Mouse (Mus musculus) brown adipose tissue, adult 24 weeks (tissue): ENCODE measurements around the gene Zpbp2. TPM values are rescaled to one million over a fixed set of nuclear protein-coding genes. Genes with fewer than 3 reads are reported as not detected.

Experiments
- H3K27ac ChIP-seq: fragments of 200-500 bp; replicated peaks from 2 replicates; pipeline ENCODE4 v1.5.1; 2012; ENCODE audit warnings: low read depth, mild to moderate bottlenecking, low read length
- H3K4me1 ChIP-seq: fragments of 200-500 bp; 2 replicates; pipeline ENCODE4 v1.6.1; 2012; ENCODE audit warnings: low read length, mixed read lengths; ENCODE audit not compliant: control insufficient read depth, insufficient read depth, insufficient read length
- H3K4me3 ChIP-seq: fragments of 200-500 bp; 2 replicates; pipeline ENCODE4 v1.5.1; 2012; ENCODE audit warnings: low read depth, mild to moderate bottlenecking, low read length, moderate library complexity; ENCODE audit not compliant: insufficient read depth
- polyA plus RNA-seq: library from polyadenylated mRNA; stranded (reverse); fragments of >200 nt; gene quantifications from 2 replicates; pipeline ENCODE4 v1.2.4, GENCODE M21; 2012; ENCODE audit not compliant: missing spikeins, insufficient read depth, insufficient read length

Zpbp2 gene
- polyA plus RNA-seq, 1 experiment = 2.3 TPM

- Histone ChIP-seq H3K27ac (peak overlapping the region; percentile 43), H3K4me1 (peaks cover 31% of the 10 kb centered on the region), H3K4me3 (no peak overlapping the region)
Measured at GRCm38 (mm10) chr11:98581286-98582029, 30.6 kb downstream of the Zpbp2 start.

DNA sequence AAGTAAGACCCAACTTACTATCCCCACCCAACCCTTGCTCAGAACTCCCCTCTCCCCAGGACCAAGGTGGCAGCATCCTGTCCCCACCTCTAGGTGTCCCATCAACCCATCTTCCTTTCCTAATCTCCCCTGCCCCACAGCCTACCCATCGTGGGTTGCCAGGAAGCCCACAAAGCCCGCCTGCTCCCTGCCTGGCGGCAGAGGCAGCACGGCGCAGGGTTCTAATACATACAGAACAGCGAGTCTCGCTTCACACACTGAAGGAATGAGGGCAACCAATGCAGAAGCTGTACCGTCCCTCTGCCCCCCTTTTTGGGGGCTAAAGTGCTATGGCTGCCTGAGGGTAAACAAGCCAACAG is 31.1 kb downstream of the Zpbp2 start:
- Histone ChIP-seq H3K4me3 (no peak overlapping the region), H3K27ac (peak overlapping the region; percentile 3; the same call in 1 of the 2 replicates), H3K4me1 (peaks cover 31% of the 10 kb centered on the region)

DNA sequence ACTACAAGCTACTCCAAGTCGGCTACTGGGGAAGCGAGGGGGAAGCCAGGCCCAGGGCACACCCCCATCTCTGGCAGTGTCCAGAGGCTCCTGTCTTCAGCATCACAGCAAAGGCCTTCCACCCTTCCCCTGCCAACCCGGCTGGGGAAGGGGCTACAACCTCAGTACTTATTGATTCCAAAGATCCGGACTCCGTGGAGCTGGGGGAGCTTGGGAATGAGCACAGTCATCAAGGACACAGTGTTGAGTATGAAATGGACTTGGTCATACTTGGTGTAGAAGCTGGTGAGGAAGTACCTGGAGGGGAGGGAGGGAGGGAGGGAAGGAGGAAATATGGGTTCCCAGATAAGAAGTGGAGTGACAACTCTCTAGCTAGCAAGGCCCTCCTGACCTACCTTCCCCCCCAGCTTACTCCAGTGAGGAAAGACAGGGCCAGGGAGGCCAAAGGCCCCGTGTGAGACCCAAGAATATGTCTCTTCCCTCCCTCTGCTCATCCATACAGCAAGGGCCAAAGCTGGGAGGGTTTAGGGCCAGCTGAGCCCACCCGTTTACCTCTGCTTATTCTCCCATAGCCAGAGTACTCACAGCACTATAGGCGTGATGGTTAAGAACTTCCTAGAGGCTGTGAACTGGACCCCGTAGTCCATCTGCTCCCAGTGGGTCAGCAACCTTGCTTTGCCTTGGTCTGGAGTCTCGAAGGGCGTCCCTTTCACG is 31.8 kb downstream of the Zpbp2 start:
- no peak overlapping the region for H3K4me3 ChIP-seq
- H3K27ac ChIP-seq = peak overlapping the region; percentile 68
- peaks cover 31% of the 10 kb centered on the region for H3K4me1 ChIP-seq

- Histone ChIP-seq H3K27ac (peak overlapping the region; percentile 68), H3K4me3 (no peak overlapping the region), H3K4me1 (peaks cover 31% of the 10 kb centered on the region)
Measured at GRCm38 (mm10) chr11:98583265-98583552, 32.3 kb downstream of the Zpbp2 start.

DNA sequence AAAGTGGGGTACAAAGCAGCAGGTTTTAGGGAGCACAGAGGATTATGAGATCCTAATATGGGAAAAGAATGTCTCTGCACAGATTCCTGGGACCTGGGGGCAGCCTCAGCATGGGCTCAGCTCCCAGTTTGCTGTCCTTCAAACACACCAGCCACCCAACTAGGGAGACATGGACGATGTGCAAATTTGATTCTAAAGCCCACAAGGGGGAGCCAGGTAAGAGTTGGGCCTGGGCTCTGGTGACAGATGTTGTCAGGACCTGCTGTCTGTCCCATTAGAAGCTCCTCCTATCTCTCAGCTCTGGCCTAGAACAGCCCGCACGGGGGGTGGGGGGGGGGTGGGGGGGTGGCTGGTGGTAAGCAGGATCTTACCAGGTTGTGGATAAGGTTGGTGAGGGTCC is 32.7 kb downstream of the Zpbp2 start:
- no peak overlapping the region for H3K4me3 ChIP-seq
- H3K27ac ChIP-seq = peak overlapping the region; percentile 99
- peaks cover 31% of the 10 kb centered on the region for H3K4me1 ChIP-seq

GRCm38 (mm10) chr11:98584146-98584545 is 33.2 kb downstream of the Zpbp2 start:
- Histone ChIP-seq H3K4me1 (peaks cover 31% of the 10 kb centered on the region), H3K27ac (peak overlapping the region; percentile 99), H3K4me3 (peak overlapping the region; percentile 37)

DNA sequence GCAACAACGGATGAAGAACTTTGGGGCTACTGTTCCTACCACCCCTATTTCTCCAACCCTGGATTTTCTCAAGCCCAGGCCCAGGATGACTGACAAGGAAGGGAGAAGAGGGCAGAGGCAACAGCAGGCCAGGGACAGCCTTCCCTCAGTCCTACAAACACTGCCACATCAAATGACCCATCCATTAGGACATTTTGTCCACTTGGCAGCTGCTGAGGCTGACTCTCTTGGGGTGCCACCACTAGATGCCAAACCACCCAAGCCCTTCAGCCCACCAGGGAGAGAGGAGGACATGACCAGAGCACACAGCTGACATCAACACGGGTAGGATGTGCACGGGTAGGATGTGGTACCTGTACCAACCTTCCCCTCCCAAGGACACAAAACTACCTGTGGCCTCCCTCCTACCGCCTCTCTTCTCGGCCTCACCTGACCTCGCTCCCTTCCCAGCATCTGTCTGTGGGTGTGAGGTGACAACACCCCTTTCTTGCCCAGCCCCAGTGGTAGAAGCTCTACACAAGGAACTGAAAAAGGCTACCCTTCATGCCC is 33.8 kb downstream of the Zpbp2 start:
- Histone ChIP-seq H3K4me3 (peak overlapping the region; percentile 64), H3K4me1 (peaks cover 29% of the 10 kb centered on the region), H3K27ac (peak overlapping the region; percentile 99)

- H3K27ac ChIP-seq = peak overlapping the region; percentile 99
Measured at GRCm38 (mm10) chr11:98586087-98586891, 35.4 kb downstream of the Zpbp2 start.

DNA sequence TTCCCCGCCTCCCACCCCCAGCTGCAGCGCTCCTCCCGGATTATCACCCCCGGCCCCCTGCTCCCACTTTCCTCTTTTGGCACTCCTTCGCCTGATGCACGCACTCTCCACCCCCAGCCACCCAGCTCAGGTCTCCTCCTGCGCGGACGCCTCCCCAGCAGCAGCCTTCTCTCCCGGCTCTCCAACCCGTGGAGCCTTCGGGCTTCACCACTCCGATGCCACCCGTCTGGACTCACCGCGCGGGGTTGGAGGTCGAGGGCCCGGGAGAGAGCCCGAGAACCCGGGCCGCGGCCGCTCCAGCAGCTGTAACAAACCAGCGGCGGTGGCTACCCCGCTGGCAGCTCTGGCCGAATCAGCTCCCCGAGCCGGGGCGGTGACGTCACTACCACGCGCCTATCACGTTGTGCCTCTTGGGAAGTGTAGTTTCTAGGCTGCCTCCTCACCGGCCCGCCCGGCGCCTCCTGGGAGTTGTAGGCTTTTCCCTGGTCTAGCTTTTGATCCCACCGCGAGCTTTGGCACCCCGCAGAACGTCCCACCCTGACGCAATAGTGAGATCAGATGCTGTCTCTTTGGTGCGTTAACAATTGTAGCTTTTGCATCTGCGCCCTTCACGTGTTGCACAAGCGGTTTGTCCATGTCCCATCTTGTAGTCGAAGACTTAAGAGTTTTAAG is 36.1 kb downstream of the Zpbp2 start, which contains the start of gene Ormdl3:
Gene Ormdl3 (minus strand): TSS at position 477 of the 672 bp plus-strand sequence.
- peak within 1 kb of the TSS; percentile 99 for H3K27ac ChIP-seq
- H3K4me1 ChIP-seq = peaks cover 8% of the 10 kb centered on the region
- H3K4me3 ChIP-seq = peak within 1 kb of the TSS; percentile 86

More at GRCm38 (mm10) chr11:98586087-98586891, 35.4 kb downstream of the Zpbp2 start:
- H3K4me3 ChIP-seq = peak overlapping the region; percentile 86
- peaks cover 15% of the 10 kb centered on the region for H3K4me1 ChIP-seq

DNA sequence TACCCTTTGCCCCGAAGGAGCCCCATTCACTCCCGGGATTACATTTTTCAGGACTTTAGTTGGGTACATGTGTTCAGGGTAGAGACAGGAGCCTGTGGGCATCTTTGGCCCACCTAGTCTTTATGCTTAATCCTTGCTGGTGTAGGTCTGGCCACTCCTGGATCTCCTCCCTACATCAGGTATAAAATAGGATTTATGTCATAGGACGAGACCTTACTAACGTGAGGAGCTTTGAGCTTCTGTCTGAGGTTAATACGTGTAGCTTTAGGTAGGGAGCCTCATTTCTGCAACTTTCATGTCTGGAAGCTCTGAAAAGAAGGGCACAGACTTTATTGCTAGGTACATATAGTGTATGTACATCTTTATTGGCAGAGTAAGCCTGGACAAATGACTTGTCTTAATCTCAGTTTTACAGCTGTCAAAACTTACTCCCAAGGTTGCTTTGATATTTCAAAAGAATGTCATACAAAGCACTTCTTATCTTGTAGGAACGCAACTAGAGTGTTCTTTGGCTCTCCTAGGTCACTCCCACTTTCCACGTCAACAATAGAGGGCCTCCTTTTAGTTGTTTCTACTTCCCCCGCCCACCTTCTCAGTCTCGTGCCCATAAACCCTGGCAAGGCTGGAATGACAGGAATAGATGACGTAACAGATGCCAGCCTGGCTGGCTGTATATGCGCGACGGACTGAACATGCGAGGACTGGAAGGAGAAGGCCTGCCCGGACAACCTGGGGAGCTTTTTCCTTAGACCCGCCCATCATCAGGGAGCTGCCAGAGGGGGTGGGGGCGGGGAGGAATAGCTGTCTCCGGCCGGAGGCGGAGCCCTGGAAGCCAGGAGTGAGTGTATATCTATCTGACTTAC is 37.0 kb downstream of the Zpbp2 start:
- peak overlapping the region; percentile 92 for H3K27ac ChIP-seq

DNA sequence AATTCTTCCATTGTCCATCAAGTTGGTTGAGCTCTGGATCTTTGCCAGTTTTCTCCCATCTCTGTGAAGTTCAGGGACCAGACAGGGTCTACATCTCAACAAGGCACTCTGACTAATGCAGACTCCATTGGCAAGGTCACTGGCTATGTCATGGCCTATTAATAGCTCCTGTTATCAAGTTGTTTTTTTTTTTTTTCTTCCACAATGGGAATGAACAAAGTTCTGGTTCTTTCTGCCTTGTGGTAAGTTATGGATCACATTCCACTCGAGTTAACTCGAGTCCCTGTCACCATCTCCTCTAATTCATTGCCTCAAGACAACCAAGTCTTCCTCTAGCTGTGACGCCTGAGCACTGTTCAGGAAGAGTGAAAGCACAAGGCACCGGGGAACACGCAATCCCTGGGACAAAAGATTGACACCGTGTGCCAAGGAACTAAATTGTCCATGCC is 38.0 kb downstream of the Zpbp2 start:
- no peak overlapping the region for H3K4me3 ChIP-seq
- peak overlapping the region; percentile 92 for H3K27ac ChIP-seq
- H3K4me1 ChIP-seq = no peaks in the 10 kb centered on the region

More for the DNA sequence above, 37.0 kb downstream of the Zpbp2 start:
- Histone ChIP-seq H3K4me3 (peak overlapping the region; percentile 64), H3K4me1 (peaks cover 5% of the 10 kb centered on the region)

GRCm38 (mm10) chr11:98589306-98589705 is 38.4 kb downstream of the Zpbp2 start:
- Histone ChIP-seq H3K27ac (peak overlapping the region; percentile 92), H3K4me1 (no peaks in the 10 kb centered on the region), H3K4me3 (no peak overlapping the region)

- Histone ChIP-seq H3K4me3 (no peak overlapping the region), H3K27ac (no peak overlapping the region), H3K4me1 (no peaks in the 10 kb centered on the region)
Measured at GRCm38 (mm10) chr11:98590548-98591445, 39.9 kb downstream of the Zpbp2 start.
